Mouse (Mus musculus) adrenal gland, postnatal 36 days (tissue): Measurements from ENCODE around the gene Fkbp4. TPM values are rescaled to one million over a fixed set of nuclear protein-coding genes. Genes with fewer than 3 reads are reported as not detected.

Source experiments
- DNase-seq, 2 experiments: peaks; one replicate each; pipeline ENCODE4 v3.0.0; 2021; ENCODE audit warnings: mixed read lengths in 1 of 2
- total RNA-seq, 2 experiments: library from RNA; stranded (reverse); gene quantifications; 2 replicates each; pipeline ENCODE4 v1.2.3; 2021

The Fkbp4 gene
- total RNA-seq, 2 experiments from 2014 or later, result 222 to 269 TPM

- no peak for DNase-seq
Observed at GRCm38 (mm10) chr6:128437288-128437687, 1.2 kb downstream of the Fkbp4 start.

GRCm38 (mm10) chr6:128436356-128437005 lies 2.0 kb downstream of the Fkbp4 start:
- no peak for DNase-seq

- peak; percentile 93 for DNase-seq
Observed at GRCm38 (mm10) chr6:128435474-128435873, 3.0 kb downstream of the Fkbp4 start.

GRCm38 (mm10) chr6:128433566-128433965 lies 4.9 kb downstream of the Fkbp4 start:
- DNase-seq, result no peak

- no peak for DNase-seq
Observed at GRCm38 (mm10) chr6:128432356-128432915, 6.0 kb downstream of the Fkbp4 start.

- DNase-seq, result no peak
Observed at GRCm38 (mm10) chr6:128429826-128430225, 8.7 kb downstream of the Fkbp4 start.

- no peak for DNase-seq
Observed at GRCm38 (mm10) chr6:128429300-128429699, 9.2 kb downstream of the Fkbp4 start.

GRCm38 (mm10) chr6:128427571-128427970 lies 10.9 kb downstream of the Fkbp4 start:
- no peak for DNase-seq

- DNase-seq, result no peak
Observed at GRCm38 (mm10) chr6:128425046-128425445, 13.4 kb downstream of the Fkbp4 start.

GRCm38 (mm10) chr6:128424269-128425019 lies 14.0 kb downstream of the Fkbp4 start, which contains the start of gene Itfg2:
TSS of gene Itfg2 (minus strand) at chr6:128424931.
- peak; percentile 95 to 96 for DNase-seq

GRCm38 (mm10) chr6:128423496-128424268 lies 14.8 kb downstream of the Fkbp4 start:
- no peak for DNase-seq

- DNase-seq, result no peak
Observed at GRCm38 (mm10) chr6:128421480-128421879, 17.0 kb downstream of the Fkbp4 start.

- DNase-seq, result no peak
Observed at GRCm38 (mm10) chr6:128421036-128421435, 17.4 kb downstream of the Fkbp4 start.

GRCm38 (mm10) chr6:128418076-128418475 lies 20.4 kb downstream of the Fkbp4 start:
- no peak for DNase-seq

GRCm38 (mm10) chr6:128416169-128416568 lies 22.3 kb downstream of the Fkbp4 start:
- DNase-seq, result no peak

GRCm38 (mm10) chr6:128411115-128411514 lies 27.4 kb downstream of the Fkbp4 start:
- peak; percentile 77 to 78 for DNase-seq

- DNase-seq, result no peak
Observed at GRCm38 (mm10) chr6:128410305-128410704, 28.2 kb downstream of the Fkbp4 start.

GRCm38 (mm10) chr6:128408544-128409125 lies 29.8 kb downstream of the Fkbp4 start:
- no peak for DNase-seq

- DNase-seq, result no peak
Observed at GRCm38 (mm10) chr6:128404708-128405107, 33.8 kb downstream of the Fkbp4 start.

GRCm38 (mm10) chr6:128399421-128400185 lies 38.9 kb downstream of the Fkbp4 start:
- DNase-seq, result peak; percentile 61 to 64

GRCm38 (mm10) chr6:128398996-128399395 lies 39.5 kb downstream of the Fkbp4 start, which contains the start of gene Nrip2:
TSS of gene Nrip2 (plus strand) at chr6:128399296.
- DNase-seq, result no peak
